Mouse (Mus musculus) kidney, embryonic 15.5 days (tissue): Measurements from ENCODE around the gene Pde6c. TPM values are rescaled to one million over a fixed set of nuclear protein-coding genes. Genes with fewer than 3 reads are reported as not detected.
A peak's percentile ranks its signal among the peaks of the same experiment; 100 is the strongest.

Experiments
- ATAC-seq: fragments of 200-750 bp; cut with Nextera tagmentation; replicated peaks from 2 replicates; pipeline ENCODE4 v1.8.0; 2017; ENCODE audit warnings: moderate TSS enrichment; ENCODE audit not compliant: low FRiP score
- H3K27ac ChIP-seq: fragments of 300-500 bp; sonication (generic); 2 replicates; pipeline ENCODE4 v1.5.1; 2015; ENCODE audit warnings: mild to moderate bottlenecking, inconsistent platforms
- H3K27me3 ChIP-seq: fragments of 300-500 bp; sonication (generic); 2 replicates; pipeline ENCODE4 v1.6.1; 2015; ENCODE audit warnings: inconsistent platforms
- H3K36me3 ChIP-seq: fragments of 300-500 bp; sonication (generic); 2 replicates; pipeline ENCODE4 v1.6.1; 2015; ENCODE audit warnings: inconsistent platforms
- H3K4me1 ChIP-seq: fragments of 300-500 bp; sonication (generic); 2 replicates; pipeline ENCODE4 v1.6.1; 2015; ENCODE audit warnings: inconsistent platforms
- H3K4me2 ChIP-seq: fragments of 300-500 bp; sonication (generic); 2 replicates; pipeline ENCODE4 v1.6.1; 2015; ENCODE audit warnings: moderate library complexity, mild to moderate bottlenecking, inconsistent platforms
- H3K4me3 ChIP-seq: fragments of 300-500 bp; sonication (generic); replicated peaks from 2 replicates; pipeline ENCODE4 v1.5.1; 2015; ENCODE audit warnings: mild to moderate bottlenecking, inconsistent platforms
- H3K9ac ChIP-seq: fragments of 300-500 bp; sonication (generic); 2 replicates; pipeline ENCODE4 v1.6.1; 2015; ENCODE audit warnings: mild to moderate bottlenecking, inconsistent platforms
- H3K9me3 ChIP-seq: fragments of 300-500 bp; sonication (generic); replicated peaks from 2 replicates; pipeline ENCODE4 v1.6.1; 2016; ENCODE audit warnings: inconsistent platforms
- WGBS: fragments of 180-500 bp; shearing (Covaris S2); methylation state at CpG from one replicate; pipeline ENCODE4 v1.1.7; 2015; ENCODE audit warnings: mixed read lengths; 5-methylcytosine and 5-hydroxymethylcytosine counted together
- polyA plus RNA-seq: library from polyadenylated mRNA; unstranded; fragments of >200 nt; fragmentation: Nextera tagmentation; extraction: Ambion mirVana; gene quantifications from 2 replicates; pipeline ENCODE4 v1.2.1, GENCODE M21; 2015

Pde6c gene
- polyA plus RNA-seq, 1 experiment from 2014 or later = 0.06 TPM

DNA sequence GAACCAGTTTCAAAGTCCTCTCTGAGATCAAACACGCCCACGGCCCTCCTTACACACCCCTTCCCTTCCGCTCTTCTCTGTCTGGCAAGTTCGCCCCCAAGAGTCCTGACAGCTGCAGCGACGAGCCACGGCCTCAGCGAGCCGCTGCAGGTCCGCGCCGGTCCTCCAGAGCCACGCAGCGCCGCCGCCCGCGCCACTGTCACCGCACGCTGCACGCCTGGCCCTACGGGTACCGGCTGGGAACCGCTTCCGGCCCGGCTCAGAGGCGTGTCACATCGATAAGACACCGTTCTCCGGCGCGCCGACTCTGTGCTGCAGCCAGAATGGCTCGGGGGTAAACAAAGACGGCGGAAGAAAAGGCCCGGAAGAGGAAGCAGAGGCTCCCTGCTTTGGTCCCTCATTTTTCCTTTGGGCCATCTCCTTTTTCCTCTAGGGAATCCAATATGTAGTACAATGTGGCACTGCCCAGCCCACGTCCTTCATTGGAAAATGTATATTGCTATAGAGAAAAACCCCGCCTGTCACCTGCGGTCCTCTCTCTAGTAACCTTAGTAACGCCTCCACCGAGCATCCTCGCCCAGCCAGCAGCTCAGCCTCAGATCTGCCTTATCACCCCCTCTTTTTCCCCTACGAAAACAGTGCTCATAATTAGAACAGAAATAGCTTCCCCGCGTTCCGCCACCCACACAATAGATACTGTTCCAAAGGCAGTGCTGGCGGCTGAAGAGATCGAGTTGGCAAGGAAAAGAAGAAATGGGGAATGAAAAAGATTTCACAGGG lies 91.5 kb downstream of the Pde6c start, which contains the start of gene Fra10ac1:
Fra10ac1 (minus strand) TSS at position 252 of the 780 bp plus-strand sequence.
- H3K4me2 ChIP-seq = peak within 1 kb of the TSS; percentile 83
- H3K9ac ChIP-seq = peak within 1 kb of the TSS; percentile 67
- H3K27me3 ChIP-seq = no peaks in the 10 kb centered on the region
- no peaks in the 10 kb centered on the region for H3K9me3 ChIP-seq
- peaks cover 6% of the 10 kb centered on the region for H3K36me3 ChIP-seq
- ATAC-seq = peak; percentile 98
- WGBS = under 1% methylated on average over 49 of the region's 49 CpGs
- peak within 1 kb of the TSS; percentile 84 for H3K4me3 ChIP-seq
- H3K4me1 ChIP-seq = peaks cover 13% of the 10 kb centered on the region; the same call in 1 of the 2 replicates
- peak within 1 kb of the TSS; percentile 96 for H3K27ac ChIP-seq

DNA sequence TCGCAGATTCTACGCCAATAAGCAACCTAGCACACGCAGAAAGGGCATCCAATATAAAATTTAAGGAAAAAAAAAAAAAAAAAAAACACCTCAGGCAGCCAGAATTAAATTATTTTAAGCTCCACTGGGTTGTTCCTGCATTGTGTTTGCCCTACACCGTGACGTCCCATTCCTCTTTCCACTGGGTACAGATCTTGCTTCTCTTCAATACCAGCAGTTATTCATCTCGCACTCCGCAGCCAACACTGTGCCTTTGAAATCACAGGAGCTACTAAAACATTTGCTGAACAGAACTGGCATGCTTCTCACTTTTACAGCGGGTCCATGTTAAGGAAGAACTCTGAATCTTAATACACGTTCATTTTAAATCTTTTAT lies 92.1 kb downstream of the Pde6c start:
- Histone ChIP-seq H3K36me3 (peaks cover 2% of the 10 kb centered on the region), H3K27me3 (no peaks in the 10 kb centered on the region), H3K4me1 (peaks cover 13% of the 10 kb centered on the region; the same call in 1 of the 2 replicates), H3K4me2 (peak overlapping the region; percentile 83), H3K4me3 (peak overlapping the region; percentile 84), H3K9me3 (no peaks in the 10 kb centered on the region), H3K27ac (peak overlapping the region; percentile 96), H3K9ac (peak overlapping the region; percentile 67)
- no peak for ATAC-seq
- WGBS = 15% methylated on average over 9 of the region's 9 CpGs

DNA sequence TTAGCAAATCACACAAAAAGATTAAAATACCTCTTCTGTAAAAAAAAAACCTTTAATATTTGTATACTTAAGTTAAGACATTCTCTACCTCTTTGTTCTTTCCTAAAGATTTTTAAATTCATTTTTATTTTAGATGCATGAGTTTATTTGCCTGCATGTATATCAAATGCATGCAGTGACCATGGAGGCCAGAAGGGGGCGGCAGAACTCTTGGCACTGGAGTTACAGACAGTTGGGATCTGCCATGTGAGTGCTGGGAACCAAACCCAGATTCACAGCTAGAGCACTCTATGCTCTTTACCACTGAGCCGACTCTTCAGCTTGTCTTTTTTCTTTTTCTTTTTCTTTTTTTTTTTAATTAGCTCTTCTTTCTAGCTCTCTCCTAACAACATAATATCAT lies 96.1 kb downstream of the Pde6c start:
- ATAC-seq = no peak
- Histone ChIP-seq H3K9ac (no peak overlapping the region), H3K9me3 (no peaks in the 10 kb centered on the region), H3K27me3 (no peaks in the 10 kb centered on the region), H3K4me2 (no peak overlapping the region), H3K4me1 (peaks cover 17% of the 10 kb centered on the region), H3K4me3 (no peak overlapping the region), H3K27ac (no peak overlapping the region), H3K36me3 (no peaks in the 10 kb centered on the region)
- WGBS = 62% methylated on average over 2 of the region's 2 CpGs

DNA sequence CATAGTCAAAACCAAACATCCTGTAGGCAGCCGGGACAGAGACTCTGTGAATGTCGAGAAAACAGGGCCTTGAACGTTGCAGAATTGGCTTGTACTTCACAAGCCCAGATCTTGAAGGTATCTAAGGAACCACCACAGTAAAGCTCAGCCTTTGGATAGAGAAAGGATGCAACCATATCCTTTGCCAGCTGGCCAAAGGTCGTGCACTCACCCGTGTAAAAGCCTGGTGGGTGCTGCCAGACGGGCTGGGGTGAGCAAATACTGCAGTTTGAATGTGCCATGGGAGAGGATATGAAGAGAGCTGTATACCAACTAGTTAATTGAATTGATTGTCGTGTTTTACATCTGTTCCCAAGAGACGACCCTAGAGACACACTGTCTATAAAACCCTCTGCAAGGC lies 99.5 kb downstream of the Pde6c start:
- H3K4me3 ChIP-seq = no peak overlapping the region
- WGBS = 12% methylated on average over 8 of the region's 8 CpGs
- peaks cover 13% of the 10 kb centered on the region for H3K4me1 ChIP-seq
- H3K4me2 ChIP-seq = no peak overlapping the region
- H3K27me3 ChIP-seq = no peaks in the 10 kb centered on the region
- peak; percentile 77 for ATAC-seq
- H3K27ac ChIP-seq = peak overlapping the region; percentile 33
- H3K36me3 ChIP-seq = no peaks in the 10 kb centered on the region
- H3K9ac ChIP-seq = no peak overlapping the region
- H3K9me3 ChIP-seq = no peaks in the 10 kb centered on the region

DNA sequence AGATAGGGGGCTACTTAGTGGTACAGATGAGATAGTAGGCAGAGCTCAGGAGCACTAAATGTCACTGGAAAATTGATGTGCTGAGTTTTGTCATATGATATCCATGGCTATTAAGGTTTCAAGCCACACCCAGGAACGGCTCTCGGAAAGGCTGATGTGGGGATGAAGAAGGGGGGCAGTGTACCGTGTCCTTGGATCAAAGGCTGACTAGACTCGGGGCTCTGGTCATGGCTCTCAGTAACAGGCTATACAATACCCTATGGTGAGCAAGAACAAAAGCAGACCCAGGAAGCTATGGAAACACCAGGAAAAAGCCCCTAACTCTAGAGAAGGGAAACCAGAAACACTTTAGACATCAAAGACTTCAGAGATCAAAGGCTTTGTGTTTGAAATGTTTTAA lies 99.9 kb downstream of the Pde6c start:
- no peak overlapping the region for H3K9ac ChIP-seq
- H3K4me1 ChIP-seq = peaks cover 13% of the 10 kb centered on the region
- WGBS = 5% methylated on average over 4 of the region's 4 CpGs
- no peaks in the 10 kb centered on the region for H3K27me3 ChIP-seq
- peak; percentile 91 for ATAC-seq
- no peak overlapping the region for H3K4me3 ChIP-seq
- H3K9me3 ChIP-seq = no peaks in the 10 kb centered on the region
- peak overlapping the region; percentile 33 for H3K27ac ChIP-seq
- no peaks in the 10 kb centered on the region for H3K36me3 ChIP-seq
- no peak overlapping the region for H3K4me2 ChIP-seq

Other genes with a start within 250 kb of the Pde6c start
- gene Myof, start 89.2 kb upstream of the Pde6c start, polyA plus RNA-seq = 13.6 and 16.5 TPM in 2 replicates
- 29.6 and 30.0 TPM in 2 replicates for gene Cep55, start 77.8 kb upstream of the Pde6c start, polyA plus RNA-seq
- gene Ffar4, start 35.7 kb upstream of the Pde6c start, polyA plus RNA-seq = 1.4 and 1.7 TPM in 2 replicates
- 13.8 and 24.7 TPM in 2 replicates for gene Rbp4, start 7.5 kb upstream of the Pde6c start, polyA plus RNA-seq
- 38.6 and 39.6 TPM in 2 replicates for gene Fra10ac1, start 91.4 kb downstream of the Pde6c start, polyA plus RNA-seq
- gene Lgi1, start 131.8 kb downstream of the Pde6c start, polyA plus RNA-seq = 2.2 and 2.8 TPM in 2 replicates